Mouse (Mus musculus) forebrain, embryonic 10.5 days (tissue): ENCODE measurements at regions not wholly inside any gene's neighbourhood (a gene's known extent, or its start where the extent isn't known, plus 50 kb on each side); places are given as distances from the start of the nearest gene placed in this dataset.
A peak's percentile ranks its signal among the peaks of the same experiment; 100 is the strongest.

Source experiments
- DNase-seq: peaks from one replicate; pipeline ENCODE4 v3.0.0-alpha.2; 2017; ENCODE audit warnings: low spot score; ENCODE audit errors: extremely low spot score
- H3K27ac ChIP-seq: fragments of 300-500 bp; sonication (generic); 2 replicates; pipeline ENCODE4 v1.5.1; 2016; ENCODE audit warnings: mild to moderate bottlenecking
- H3K27me3 ChIP-seq: fragments of 300-500 bp; sonication (generic); 2 replicates; pipeline ENCODE4 v1.6.1; 2016; ENCODE audit warnings: mild to moderate bottlenecking; ENCODE audit not compliant: poor library complexity, severe bottlenecking
- H3K36me3 ChIP-seq: fragments of 300-500 bp; sonication (generic); replicated peaks from 2 replicates; pipeline ENCODE4 v1.6.1; 2016; ENCODE audit warnings: mild to moderate bottlenecking, moderate library complexity
- H3K4me1 ChIP-seq: fragments of 300-500 bp; sonication (generic); 2 replicates; pipeline ENCODE4 v1.6.1; 2016
- H3K4me3 ChIP-seq: fragments of 300-500 bp; sonication (generic); 2 replicates; pipeline ENCODE4 v1.5.1; 2016; ENCODE audit warnings: mild to moderate bottlenecking, moderate library complexity
- H3K9me3 ChIP-seq: fragments of 300-500 bp; sonication (generic); 2 replicates; pipeline ENCODE4 v1.6.1; 2016; ENCODE audit warnings: mild to moderate bottlenecking, moderate library complexity
- WGBS: fragments of 180-500 bp; shearing (Covaris S2); methylation state at CpG from one replicate; pipeline ENCODE4 v1.1.7; 2016; 5-methylcytosine and 5-hydroxymethylcytosine counted together

GRCm38 (mm10) chr16:21323446-21324034 lies 99.4 kb upstream of the Vps8 start:
- no peaks in the 10 kb centered on the region for H3K36me3 ChIP-seq
- H3K9me3 ChIP-seq: no peaks in the 10 kb centered on the region
- peaks cover 33% of the 10 kb centered on the region for H3K4me1 ChIP-seq
- 65% methylated on average over 3 of the region's 3 CpGs for WGBS
- peaks cover 47% of the 10 kb centered on the region for H3K27me3 ChIP-seq
- H3K4me3 ChIP-seq: no peak overlapping the region
- H3K27ac ChIP-seq: no peak overlapping the region; the same call in 1 of the 2 replicates
- DNase-seq: no peak

- 91% methylated on average over 4 of the region's 4 CpGs for WGBS
- H3K36me3 ChIP-seq: peaks cover 4% of the 10 kb centered on the region
- H3K4me1 ChIP-seq: peaks cover 26% of the 10 kb centered on the region
- H3K4me3 ChIP-seq: no peak overlapping the region
- peaks cover 9% of the 10 kb centered on the region; the same call in 1 of the 2 replicates for H3K27me3 ChIP-seq
- no peak overlapping the region for H3K27ac ChIP-seq
- no peak for DNase-seq
- H3K9me3 ChIP-seq: no peaks in the 10 kb centered on the region
Measured at GRCm38 (mm10) chr16:21327969-21328368, 94.9 kb upstream of the Vps8 start.

GRCm38 (mm10) chr16:21329199-21329598 lies 93.7 kb upstream of the Vps8 start:
- DNase-seq: no peak
- H3K9me3 ChIP-seq: no peaks in the 10 kb centered on the region
- 85% methylated on average over 6 of the region's 6 CpGs for whole genome bisulfite sequencing
- peaks cover 29% of the 10 kb centered on the region for H3K4me1 ChIP-seq
- no peak overlapping the region for H3K4me3 ChIP-seq
- peaks cover 7% of the 10 kb centered on the region; the same call in 1 of the 2 replicates for H3K27me3 ChIP-seq
- H3K36me3 ChIP-seq: peaks cover 4% of the 10 kb centered on the region
- no peak overlapping the region for H3K27ac ChIP-seq

- 89% methylated on average over 5 of the region's 5 CpGs for WGBS
- peaks cover 28% of the 10 kb centered on the region for H3K4me1 ChIP-seq
- no peak overlapping the region for H3K4me3 ChIP-seq
- H3K27me3 ChIP-seq: peaks cover 23% of the 10 kb centered on the region
- DNase-seq: no peak
- peaks cover 4% of the 10 kb centered on the region for H3K36me3 ChIP-seq
- no peaks in the 10 kb centered on the region for H3K9me3 ChIP-seq
- H3K27ac ChIP-seq: no peak overlapping the region
Measured at GRCm38 (mm10) chr16:21331229-21331628, 91.7 kb upstream of the Vps8 start.

- Histone ChIP-seq H3K27ac (peak overlapping the region; percentile 96), H3K4me1 (peaks cover 29% of the 10 kb centered on the region), H3K36me3 (peaks cover 4% of the 10 kb centered on the region)
Measured at GRCm38 (mm10) chr16:21332411-21332810, 90.5 kb upstream of the Vps8 start.

GRCm38 (mm10) chr16:21332862-21333222 lies 90.1 kb upstream of the Vps8 start:
- H3K4me3 ChIP-seq: peak overlapping the region; percentile 73
- DNase-seq: no peak
- peaks cover 37% of the 10 kb centered on the region for H3K27me3 ChIP-seq
- no peaks in the 10 kb centered on the region for H3K9me3 ChIP-seq
- H3K36me3 ChIP-seq: peaks cover 4% of the 10 kb centered on the region
- H3K27ac ChIP-seq: peak overlapping the region; percentile 96
- WGBS: 4% methylated on average over 14 of the region's 14 CpGs
- peaks cover 34% of the 10 kb centered on the region for H3K4me1 ChIP-seq

More at GRCm38 (mm10) chr16:21332411-21332810, 90.5 kb upstream of the Vps8 start:
- 62% methylated on average over 7 of the region's 7 CpGs for whole genome bisulfite sequencing
- Histone ChIP-seq H3K9me3 (no peaks in the 10 kb centered on the region), H3K27me3 (peaks cover 35% of the 10 kb centered on the region), H3K4me3 (peak overlapping the region; percentile 73)
- DNase-seq: no peak

- Histone ChIP-seq H3K27me3 (peaks cover 41% of the 10 kb centered on the region), H3K4me1 (peaks cover 35% of the 10 kb centered on the region), H3K9me3 (no peaks in the 10 kb centered on the region), H3K4me3 (peak overlapping the region; percentile 73), H3K27ac (peak overlapping the region; percentile 96), H3K36me3 (peaks cover 4% of the 10 kb centered on the region)
- WGBS: 1% methylated on average over 44 of the region's 44 CpGs
- DNase-seq: peak; percentile 89
Measured at GRCm38 (mm10) chr16:21333223-21333951, 89.5 kb upstream of the Vps8 start.

GRCm38 (mm10) chr16:21339061-21339459 lies 83.9 kb upstream of the Vps8 start:
- H3K9me3 ChIP-seq: no peaks in the 10 kb centered on the region
- H3K4me1 ChIP-seq: peaks cover 37% of the 10 kb centered on the region
- WGBS: 78% methylated on average over 6 of the region's 6 CpGs
- peak overlapping the region; percentile 87 for H3K27ac ChIP-seq
- 0 out of 2 replicates have a peak overlapping the region, but pooled peaks have one; percentile 22 for H3K4me3 ChIP-seq
- no peaks in the 10 kb centered on the region for H3K36me3 ChIP-seq
- H3K27me3 ChIP-seq: peaks cover 88% of the 10 kb centered on the region
- DNase-seq: no peak

GRCm38 (mm10) chr16:21339460-21340081 lies 83.3 kb upstream of the Vps8 start:
- Histone ChIP-seq H3K36me3 (no peaks in the 10 kb centered on the region), H3K27ac (peak overlapping the region; percentile 87), H3K4me1 (peaks cover 37% of the 10 kb centered on the region), H3K4me3 (peak overlapping the region; percentile 22; the same call in 1 of the 2 replicates), H3K9me3 (no peaks in the 10 kb centered on the region), H3K27me3 (peaks cover 89% of the 10 kb centered on the region)
- peak; percentile 67 for DNase-seq
- WGBS: 24% methylated on average over 11 of the region's 11 CpGs

- Histone ChIP-seq H3K9me3 (no peaks in the 10 kb centered on the region), H3K36me3 (no peaks in the 10 kb centered on the region), H3K4me1 (peaks cover 37% of the 10 kb centered on the region), H3K27me3 (peaks cover 89% of the 10 kb centered on the region), H3K4me3 (no peak overlapping the region), H3K27ac (peak overlapping the region; percentile 87)
- 19% methylated on average over 7 of the region's 7 CpGs for WGBS
- peak; percentile 66 for DNase-seq
Measured at GRCm38 (mm10) chr16:21340136-21340535, 82.8 kb upstream of the Vps8 start.

- H3K4me3 ChIP-seq: no peak overlapping the region
- no peaks in the 10 kb centered on the region for H3K9me3 ChIP-seq
- peaks cover 14% of the 10 kb centered on the region for H3K4me1 ChIP-seq
- 69% methylated on average over 1 of the region's 1 CpGs for WGBS
- H3K27ac ChIP-seq: no peak overlapping the region
- no peaks in the 10 kb centered on the region for H3K36me3 ChIP-seq
- no peak for DNase-seq
- H3K27me3 ChIP-seq: peaks cover 24% of the 10 kb centered on the region
Measured at GRCm38 (mm10) chr16:21349869-21350268, 73.0 kb upstream of the Vps8 start.

- H3K9me3 ChIP-seq: no peaks in the 10 kb centered on the region
- peaks cover 14% of the 10 kb centered on the region for H3K4me1 ChIP-seq
- H3K27ac ChIP-seq: no peak overlapping the region
- 89% methylated on average over 3 of the region's 3 CpGs for WGBS
- H3K4me3 ChIP-seq: no peak overlapping the region
- no peak for DNase-seq
- peaks cover 18% of the 10 kb centered on the region; the same call in 1 of the 2 replicates for H3K27me3 ChIP-seq
- no peaks in the 10 kb centered on the region for H3K36me3 ChIP-seq
Measured at GRCm38 (mm10) chr16:21351289-21351688, 71.6 kb upstream of the Vps8 start.

- 54% methylated on average over 5 of the region's 5 CpGs for WGBS
- Histone ChIP-seq H3K9me3 (no peaks in the 10 kb centered on the region), H3K27me3 (peaks cover 24% of the 10 kb centered on the region; the same call in 1 of the 2 replicates), H3K36me3 (no peaks in the 10 kb centered on the region), H3K27ac (no peak overlapping the region), H3K4me3 (no peak overlapping the region), H3K4me1 (peaks cover 20% of the 10 kb centered on the region)
- DNase-seq: no peak
Measured at GRCm38 (mm10) chr16:21353111-21353510, 69.8 kb upstream of the Vps8 start.
